Mouse (Mus musculus) heart, adult 2 months (tissue): ENCODE results near the gene Elmod2. TPM values are rescaled to one million over a fixed set of nuclear protein-coding genes. Genes with fewer than 3 reads are reported as not detected.

ENCODE experiments used
- DNase-seq, 2 experiments: peaks; one replicate each; pipeline ENCODE4 v3.0.0; 2021
- H3K27ac ChIP-seq: fragments of 200-600 bp; 2 replicates; pipeline ENCODE4 v1.8.1; 2022
- H3K27me3 ChIP-seq: fragments of 200-500 bp; 2 replicates; pipeline ENCODE4 v1.6.1; 2012; ENCODE audit warnings: mild to moderate bottlenecking, low read length, inconsistent platforms, mixed read lengths; ENCODE audit not compliant: control insufficient read depth, insufficient read depth
- H3K36me3 ChIP-seq: fragments of 200-500 bp; 2 replicates; pipeline ENCODE4 v1.6.1; 2012; ENCODE audit warnings: low read length, inconsistent platforms; ENCODE audit not compliant: control insufficient read depth, insufficient read depth
- H3K4me1 ChIP-seq: fragments of 200-500 bp; 2 replicates; pipeline ENCODE4 v1.6.1; 2011; ENCODE audit warnings: low read length; ENCODE audit not compliant: control insufficient read depth, insufficient read depth
- H3K4me3 ChIP-seq: fragments of 200-600 bp; 2 replicates; pipeline ENCODE4 v1.8.1; 2022
- H3K79me2 ChIP-seq: fragments of 200-500 bp; replicated peaks from 2 replicates; pipeline ENCODE4 v1.6.1; 2012; ENCODE audit warnings: mild to moderate bottlenecking, inconsistent platforms, low read length, moderate library complexity, mixed read lengths; ENCODE audit not compliant: control insufficient read depth, insufficient read depth
- H3K9ac ChIP-seq: fragments of 200-500 bp; 2 replicates; pipeline ENCODE4 v1.6.1; 2012; ENCODE audit warnings: low read depth, mild to moderate bottlenecking, control low read depth, inconsistent platforms, low read length, mixed read lengths
- CTCF ChIP-seq: fragments of 200-600 bp; IDR thresholded peaks from 2 replicates; pipeline ENCODE4 v1.8.1; 2022; ENCODE audit warnings: antibody characterized with exemption, mild to moderate bottlenecking, moderate library complexity
- EP300 ChIP-seq: fragments of 200-500 bp; IDR thresholded peaks from 2 replicates; pipeline ENCODE4 v1.6.1; 2011; ENCODE audit warnings: low read depth, low read length, control low read depth; ENCODE audit not compliant: insufficient read depth
- POLR2A ChIP-seq: fragments of 200-500 bp; IDR thresholded peaks from 2 replicates; pipeline ENCODE4 v1.6.1; 2011; ENCODE audit warnings: mild to moderate bottlenecking, low read depth, low read length, control low read depth; ENCODE audit not compliant: insufficient read depth
- WGBS: fragments of 180-500 bp; shearing (Covaris S2); methylation state at CpG from one replicate; pipeline ENCODE4 v1.1.7; 2018; 5-methylcytosine and 5-hydroxymethylcytosine counted together
- intact Hi-C: fragments of 180-260 bp; cut with DNase I; formaldehyde crosslinking; loops from one replicate; pipeline ENCODE4 v1.15.1; 2025
- polyA plus RNA-seq: library from polyadenylated mRNA; depleted of rRNA; stranded (reverse); fragments of >200 nt; gene quantifications from 2 replicates; pipeline ENCODE4 v1.2.3, GENCODE M21; 2012
- total RNA-seq, 2 experiments: library from RNA; stranded (reverse); gene quantifications; 2 replicates each; pipeline ENCODE4 v1.2.3; 2021

Gene Elmod2
- total and polyA plus RNA-seq, 3 experiments = 2.7 to 8.3 (median 7.7) TPM

GRCm38 (mm10) chr8:83351315-83351714 lies 19.0 kb upstream of the Elmod2 start:
- no peaks in the 10 kb centered on the region for H3K36me3 ChIP-seq
- no peak overlapping the region for H3K4me3 ChIP-seq
- intact Hi-C loops = no loop called here
- no peak for DNase-seq
- H3K79me2 ChIP-seq = no peaks in the 10 kb centered on the region
- H3K27ac ChIP-seq = no peak overlapping the region
- no peaks in the 10 kb centered on the region for H3K4me1 ChIP-seq
- H3K27me3 ChIP-seq = peaks cover 1% of the 10 kb centered on the region; the same call in 1 of the 2 replicates
- 85% methylated on average over 2 of the region's 2 CpGs for WGBS
- H3K9ac ChIP-seq = no peak overlapping the region
- TF ChIP-seq CTCF (no peak), POLR2A (no peak), EP300 (no peak)

GRCm38 (mm10) chr8:83348263-83348662 lies 16.0 kb upstream of the Elmod2 start, which contains the start of gene Mgat4d:
Gene Mgat4d (plus strand): TSS chr8:83348471.
- H3K27me3 ChIP-seq = no peaks in the 10 kb centered on the region
- H3K4me1 ChIP-seq = no peaks in the 10 kb centered on the region
- no peak for DNase-seq
- no peak within 1 kb of the TSS for H3K27ac ChIP-seq
- no peak within 1 kb of the TSS for H3K9ac ChIP-seq
- TF ChIP-seq EP300 = no peak
- TF ChIP-seq POLR2A = no peak
- no peak for TF ChIP-seq CTCF
- H3K4me3 ChIP-seq = no peak within 1 kb of the TSS
- intact Hi-C loops = loop anchor here (10.0 kb wide), 1 partner anchor 483 kb away; the partner anchor contains the start of gene Rnf150
- no peaks in the 10 kb centered on the region for H3K36me3 ChIP-seq
- WGBS = 64% methylated on average over 18 of the region's 18 CpGs
- no peaks in the 10 kb centered on the region for H3K79me2 ChIP-seq

- H3K27ac ChIP-seq = no peak overlapping the region
- DNase-seq = no peak
- TF ChIP-seq CTCF (peak; percentile 78), POLR2A (no peak)
- H3K4me1 ChIP-seq = no peaks in the 10 kb centered on the region
- no peak overlapping the region for H3K9ac ChIP-seq
- H3K36me3 ChIP-seq = no peaks in the 10 kb centered on the region
- no peak overlapping the region for H3K4me3 ChIP-seq
- intact Hi-C loops = loop anchor here (1.0 to 10.0 kb wide), 3 partner anchors 82 to 478 kb away; partner anchors contain the start of gene Rnf150
- no peaks in the 10 kb centered on the region for H3K79me2 ChIP-seq
- no peaks in the 10 kb centered on the region for H3K27me3 ChIP-seq
Observed at GRCm38 (mm10) chr8:83342693-83343092, 10.4 kb upstream of the Elmod2 start.

- Histone ChIP-seq H3K79me2 (no peaks in the 10 kb centered on the region), H3K27me3 (no peaks in the 10 kb centered on the region), H3K27ac (no peak overlapping the region), H3K9ac (no peak overlapping the region), H3K4me3 (no peak overlapping the region), H3K36me3 (no peaks in the 10 kb centered on the region), H3K4me1 (no peaks in the 10 kb centered on the region)
- WGBS = 85% methylated on average over 3 of the region's 3 CpGs
- intact Hi-C loops = loop anchor here (1.0 to 10.0 kb wide), 3 partner anchors 82 to 477 kb away; partner anchors contain the start of gene Rnf150
- no peak for DNase-seq
- no peak for TF ChIP-seq EP300
Observed at GRCm38 (mm10) chr8:83342076-83342475, 9.8 kb upstream of the Elmod2 start.

GRCm38 (mm10) chr8:83332864-83333263 lies 578 bp upstream of the Elmod2 start:
- DNase-seq = no peak
- Histone ChIP-seq H3K27ac (peak overlapping the region; percentile 66), H3K9ac (peak overlapping the region; percentile 63), H3K79me2 (no peaks in the 10 kb centered on the region), H3K36me3 (no peaks in the 10 kb centered on the region), H3K4me1 (no peaks in the 10 kb centered on the region; the same call in 1 of the 2 replicates), H3K27me3 (no peaks in the 10 kb centered on the region), H3K4me3 (peak overlapping the region; percentile 78)
- TF ChIP-seq EP300 (no peak), CTCF (no peak)
- intact Hi-C loops = loop anchor here (2.0 to 5.0 kb wide), 2 partner anchors 110 to 259 kb away; no protein-coding TSS in a partner anchor
- 19% methylated on average over 7 of the region's 7 CpGs for WGBS

GRCm38 (mm10) chr8:83331567-83331898 lies 753 bp downstream of the Elmod2 start:
- Histone ChIP-seq H3K27ac (peak overlapping the region; percentile 84), H3K27me3 (no peaks in the 10 kb centered on the region), H3K4me3 (peak overlapping the region; percentile 78), H3K4me1 (no peaks in the 10 kb centered on the region; the same call in 1 of the 2 replicates), H3K79me2 (no peaks in the 10 kb centered on the region), H3K36me3 (no peaks in the 10 kb centered on the region), H3K9ac (peak overlapping the region; percentile 83)
- TF ChIP-seq POLR2A (no peak), EP300 (no peak), CTCF (no peak)
- DNase-seq = peak in 1 of 2 experiments; percentile 12
- intact Hi-C loops = loop anchor here (5.0 kb wide), 1 partner anchor 261 kb away; no protein-coding TSS in a partner anchor
- WGBS = 9% methylated on average over 7 of the region's 7 CpGs
